In genomic region chr15:78256602-78257259, GRCm38 (mm10) we compare ENCODE assay signal across 7 mouse cellular contexts. TPM values are rescaled to one million over a fixed set of nuclear protein-coding genes. Genes with fewer than 3 reads are reported as not detected.
"Had no signal": no experiment of that assay in that cellular context is flagged by ENCODE, and none has a peak within 500 bp of the region (broad histone marks: within the 10 kb centered on the region; RNA-seq: fewer than 3 reads in every experiment).

No protein-coding gene starts in this region.

RNA-seq across cellular contexts. Expression of gene Pvalb, which starts 50.5 kb away (rescaled TPM):
- total RNA-seq: megakaryocyte progenitor cell, adult 5-6 weeks; neutrophil, adult 5-6 weeks had no signal
- polyA plus RNA-seq: liver, embryonic 13.5 days; lung, embryonic 14.5 days; midbrain, embryonic 11.5 days; neural tube, embryonic 11.5 days; stomach, embryonic 14.5 days had no signal
